In genomic region chr17:25754241-25754640, GRCm38 (mm10) we compare ENCODE assay signal across 17 mouse cellular contexts. TPM values are rescaled to one million over a fixed set of nuclear protein-coding genes. Genes with fewer than 3 reads are reported as not detected.
DNase-seq lines count a peak whose midpoint lies in the region; ATAC-seq and TF ChIP-seq lines count a peak whose summit lies in the region.
"Had no signal": no experiment of that assay in that cellular context is flagged by ENCODE, and none has a peak within 500 bp of the region (broad histone marks: within the 10 kb centered on the region; RNA-seq: fewer than 3 reads in every experiment).

Gene Msln (minus strand): TSS chr17:25754378.

- ATAC-seq in embryonic facial prominence, embryonic 13.5 days (ENCODE audit: insufficient number of reproducible peaks, insufficient read depth, low FRiP score, low TSS enrichment, low read depth): no peak
- ATAC-seq in intestine, embryonic 15.5 days: peak; percentile 37; the same call in 1 of the 2 replicates
- ATAC-seq: forebrain, embryonic 16.5 days; Patski had no signal

- no peak for DNase-seq in embryonic facial prominence, embryonic 10.5 days (ENCODE audit: low spot score)
- no peak for DNase-seq in urinary bladder, adult 2 months (ENCODE audit: low spot score)
- no peak for DNase-seq in urinary bladder, adult 18-20 months (ENCODE audit: low spot score in 2 of 2)
- DNase-seq in gastrocnemius, adult 2 months: no peak
- DNase-seq in c-Kit-positive CD71-positive TER-119-positive erythroid progenitor cells, embryonic 14.5 days (ENCODE audit: low spot score): no peak
- no peak for DNase-seq in gastrocnemius, postnatal 10 days
- DNase-seq: adrenal gland, postnatal 36 days; cerebellum, adult 18-20 months; kidney, adult 9 months had no signal

- H3K36me3 ChIP-seq in embryonic facial prominence, embryonic 13.5 days: no peaks in the 10 kb centered on the region
- no peaks in the 10 kb centered on the region for H3K36me3 ChIP-seq in embryonic facial prominence, embryonic 10.5 days (replicated peaks)
- no peaks in the 10 kb centered on the region for H3K36me3 ChIP-seq in intestine, embryonic 15.5 days
- H3K36me3 ChIP-seq: embryonic facial prominence, embryonic 12.5 days; limb, embryonic 13.5 days had no signal

- 83% methylated on average over 9 of the region's 9 CpGs for WGBS in embryonic facial prominence, embryonic 13.5 days
- WGBS in embryonic facial prominence, embryonic 10.5 days: 85% methylated on average over 9 of the region's 9 CpGs
- 78% methylated on average over 9 of the region's 9 CpGs for WGBS in intestine, embryonic 15.5 days

- H3K9me3 ChIP-seq in embryonic facial prominence, embryonic 13.5 days: no peaks in the 10 kb centered on the region
- no peaks in the 10 kb centered on the region for H3K9me3 ChIP-seq in embryonic facial prominence, embryonic 10.5 days
- no peaks in the 10 kb centered on the region for H3K9me3 ChIP-seq in intestine, embryonic 15.5 days
- H3K9me3 ChIP-seq: embryonic facial prominence, embryonic 12.5 days; limb, embryonic 13.5 days had no signal

- H3K9ac ChIP-seq in embryonic facial prominence, embryonic 13.5 days: peak within 1 kb of the TSS; percentile 21; the same call in 1 of the 2 replicates
- H3K9ac ChIP-seq in intestine, embryonic 15.5 days: no peak within 1 kb of the TSS
- H3K9ac ChIP-seq: limb, embryonic 13.5 days had no signal

- no peak within 1 kb of the TSS for H3K27ac ChIP-seq in embryonic facial prominence, embryonic 13.5 days
- no peak within 1 kb of the TSS for H3K27ac ChIP-seq in embryonic facial prominence, embryonic 10.5 days (replicated peaks)
- H3K27ac ChIP-seq in intestine, embryonic 15.5 days: no peak within 1 kb of the TSS
- no peak within 1 kb of the TSS for H3K27ac ChIP-seq in gastrocnemius, adult 2 months
- H3K27ac ChIP-seq: embryonic facial prominence, embryonic 12.5 days; limb, embryonic 13.5 days had no signal

- intact Hi-C loops in gastrocnemius, adult 2 months (cut with DNase I): no loop called here

- no peak within 1 kb of the TSS for H3K4me2 ChIP-seq in embryonic facial prominence, embryonic 13.5 days
- H3K4me2 ChIP-seq in intestine, embryonic 15.5 days (replicated peaks): no peak within 1 kb of the TSS
- H3K4me2 ChIP-seq: embryonic facial prominence, embryonic 12.5 days; limb, embryonic 13.5 days had no signal

- no peak for TF ChIP-seq CTCF in gastrocnemius, adult 2 months (IDR thresholded peaks at IDR 0.05)

- H3K4me1 ChIP-seq in embryonic facial prominence, embryonic 13.5 days: peaks cover 12% of the 10 kb centered on the region
- H3K4me1 ChIP-seq in embryonic facial prominence, embryonic 10.5 days: peaks cover 22% of the 10 kb centered on the region
- peaks cover 5% of the 10 kb centered on the region; the same call in 1 of the 2 replicates for H3K4me1 ChIP-seq in intestine, embryonic 15.5 days (replicated peaks)

- no peak within 1 kb of the TSS for H3K4me3 ChIP-seq in embryonic facial prominence, embryonic 13.5 days
- no peak within 1 kb of the TSS for H3K4me3 ChIP-seq in embryonic facial prominence, embryonic 10.5 days
- H3K4me3 ChIP-seq in intestine, embryonic 15.5 days (replicated peaks): no peak within 1 kb of the TSS
- no peak within 1 kb of the TSS for H3K4me3 ChIP-seq in gastrocnemius, adult 2 months
- H3K4me3 ChIP-seq: embryonic facial prominence, embryonic 12.5 days; limb, embryonic 13.5 days had no signal

- H3K27me3 ChIP-seq in embryonic facial prominence, embryonic 13.5 days: no peaks in the 10 kb centered on the region
- H3K27me3 ChIP-seq in embryonic facial prominence, embryonic 10.5 days (replicated peaks; ENCODE audit: low read depth, poor library complexity, severe bottlenecking): peaks cover 4% of the 10 kb centered on the region; the same call in 1 of the 2 replicates
- no peaks in the 10 kb centered on the region for H3K27me3 ChIP-seq in intestine, embryonic 15.5 days (replicated peaks)
- H3K27me3 ChIP-seq: embryonic facial prominence, embryonic 12.5 days; limb, embryonic 13.5 days; Patski had no signal

RNA-seq across cellular contexts. Expression of gene Msln, which starts in this region (rescaled TPM):
- 0.17 and 0.42 TPM in 2 replicates for polyA plus RNA-seq in embryonic facial prominence, embryonic 13.5 days (2015; fragmentation: Nextera tagmentation; extraction: Ambion mirVana)
- polyA plus RNA-seq in embryonic facial prominence, embryonic 10.5 days (2016; fragmentation: Nextera tagmentation; extraction: Ambion mirVana): 0.55 and 0.65 TPM in 2 replicates
- polyA plus RNA-seq in urinary bladder, adult 2 months (2012; rRNA removed): 11.1 and 29.7 TPM in 2 replicates
- 21.6 and 22.1 TPM in 2 replicates for polyA plus RNA-seq in intestine, embryonic 15.5 days (2015; fragmentation: Nextera tagmentation; extraction: Ambion mirVana)
- under 1 TPM in 1 of 2 experiments, not detected in 1; 0.33 TPM for total RNA-seq in gastrocnemius, adult 2 months (2021)
- under 1 TPM; 0.65 to 0.80 TPM for total RNA-seq in gastrocnemius, postnatal 10 days (2021)
- total RNA-seq: hematopoietic stem cell, adult 5-6 weeks; megakaryocyte progenitor cell, adult 5-6 weeks had no signal
- polyA plus RNA-seq: limb, embryonic 13.5 days had no signal
